Mouse (Mus musculus): Measurements from ENCODE around the gene Fundc1. TPM values are rescaled to one million over a fixed set of nuclear protein-coding genes. Genes with fewer than 3 reads are reported as not detected.
A peak's percentile ranks its signal among the peaks of the same experiment; 100 is the strongest.
"Not testable (repeated sequence)": the region's sequence is repeated elsewhere in the genome, so short reads cannot be mapped to it uniquely, and the experiment has no call there.

Gene Fundc1
- 40.1 and 41.2 TPM in 2 replicates for polyA plus RNA-seq (2016; fragmentation: Nextera tagmentation; extraction: Ambion mirVana)

GRCm38 (mm10) chrX:17571621-17572459 lies at the start of gene Fundc1:
Fundc1 (minus strand) TSS chrX:17572325.
- H3K27me3 ChIP-seq (ENCODE audit: low read depth, poor library complexity, severe bottlenecking), result no peaks in the 10 kb centered on the region
- no peaks in the 10 kb centered on the region for H3K9me3 ChIP-seq (replicated peaks)
- H3K4me1 ChIP-seq, result peaks cover 6% of the 10 kb centered on the region; the same call in 1 of the 2 replicates
- no peaks in the 10 kb centered on the region for H3K36me3 ChIP-seq
- peak within 1 kb of the TSS; percentile 90 for H3K27ac ChIP-seq (replicated peaks)
- H3K4me3 ChIP-seq, result peak within 1 kb of the TSS; percentile 54
- 13% methylated on average over 29 of the region's 30 CpGs for WGBS
- DNase-seq (ENCODE audit: low spot score), result peak; percentile 90

GRCm38 (mm10) chrX:17611253-17611652 lies 39.1 kb upstream of the Fundc1 start:
- no peak overlapping the region for H3K4me3 ChIP-seq
- no peak overlapping the region for H3K27ac ChIP-seq (replicated peaks)
- no peaks in the 10 kb centered on the region; the same call in 1 of the 2 replicates for H3K9me3 ChIP-seq (replicated peaks)
- WGBS, result 77% methylated on average over 1 of the region's 1 CpGs
- H3K36me3 ChIP-seq, result no peaks in the 10 kb centered on the region
- H3K4me1 ChIP-seq, result no peaks in the 10 kb centered on the region
- DNase-seq (ENCODE audit: low spot score), result no peak
- H3K27me3 ChIP-seq (ENCODE audit: low read depth, poor library complexity, severe bottlenecking), result no peaks in the 10 kb centered on the region

- no peak overlapping the region for H3K4me3 ChIP-seq
- H3K36me3 ChIP-seq, result no peaks in the 10 kb centered on the region
- 89% methylated on average over 1 of the region's 1 CpGs for WGBS
- no peak overlapping the region for H3K27ac ChIP-seq (replicated peaks)
- DNase-seq (ENCODE audit: low spot score), result no peak
- no peaks in the 10 kb centered on the region; the same call in 1 of the 2 replicates for H3K9me3 ChIP-seq (replicated peaks)
- no peaks in the 10 kb centered on the region for H3K4me1 ChIP-seq
- no peaks in the 10 kb centered on the region for H3K27me3 ChIP-seq (ENCODE audit: low read depth, poor library complexity, severe bottlenecking)
Measured at GRCm38 (mm10) chrX:17608763-17609162, 36.6 kb upstream of the Fundc1 start.

GRCm38 (mm10) chrX:17607668-17608067 lies 35.5 kb upstream of the Fundc1 start:
- Histone ChIP-seq H3K36me3 (no peaks in the 10 kb centered on the region), H3K27ac (replicated peaks) (no peak overlapping the region), H3K27me3 (ENCODE audit: low read depth, poor library complexity, severe bottlenecking) (no peaks in the 10 kb centered on the region), H3K9me3 (replicated peaks) (no peaks in the 10 kb centered on the region), H3K4me3 (no peak overlapping the region), H3K4me1 (no peaks in the 10 kb centered on the region)
- WGBS, result 83% methylated on average over 3 of the region's 3 CpGs
- DNase-seq (ENCODE audit: low spot score), result no peak

DNA sequence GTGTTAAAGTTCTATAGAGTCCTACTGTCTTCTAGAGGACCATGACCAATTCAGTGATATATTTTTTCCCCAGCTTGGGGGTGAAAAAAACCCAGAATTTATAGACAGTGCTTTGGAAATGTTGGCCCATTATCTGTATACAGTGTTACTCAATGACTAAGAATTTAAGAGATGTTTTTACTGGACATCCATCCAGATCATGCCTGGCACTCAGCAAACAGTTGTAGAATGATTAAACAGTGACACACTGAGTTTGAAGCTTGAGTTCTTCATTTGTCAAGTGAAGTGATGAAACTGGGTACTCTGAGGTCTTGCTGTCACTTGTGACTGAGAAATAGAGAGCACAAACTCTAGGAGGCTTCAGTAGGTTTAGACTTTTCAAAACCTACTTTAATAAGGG lies 21.2 kb upstream of the Fundc1 start:
- Histone ChIP-seq H3K9me3 (replicated peaks) (no peaks in the 10 kb centered on the region), H3K27ac (replicated peaks) (no peak overlapping the region), H3K36me3 (no peaks in the 10 kb centered on the region), H3K4me1 (no peaks in the 10 kb centered on the region), H3K27me3 (ENCODE audit: low read depth, poor library complexity, severe bottlenecking) (no peaks in the 10 kb centered on the region), H3K4me3 (no peak overlapping the region)
- no peak for DNase-seq (ENCODE audit: low spot score)

- H3K4me1 ChIP-seq, result no peaks in the 10 kb centered on the region
- no peaks in the 10 kb centered on the region for H3K9me3 ChIP-seq (replicated peaks)
- no peak for DNase-seq (ENCODE audit: low spot score)
- H3K36me3 ChIP-seq, result no peaks in the 10 kb centered on the region
- H3K27ac ChIP-seq (replicated peaks), result no peak overlapping the region
- no peak overlapping the region for H3K4me3 ChIP-seq
- WGBS, result 44% methylated on average over 1 of the region's 1 CpGs
- H3K27me3 ChIP-seq (ENCODE audit: low read depth, poor library complexity, severe bottlenecking), result no peaks in the 10 kb centered on the region
Measured at GRCm38 (mm10) chrX:17590745-17591144, 18.6 kb upstream of the Fundc1 start.

GRCm38 (mm10) chrX:17571271-17571620 lies 879 bp downstream of the Fundc1 start:
- Histone ChIP-seq H3K4me3 (peak overlapping the region; percentile 54), H3K36me3 (no peaks in the 10 kb centered on the region), H3K9me3 (replicated peaks) (no peaks in the 10 kb centered on the region), H3K4me1 (peaks cover 6% of the 10 kb centered on the region; the same call in 1 of the 2 replicates), H3K27ac (replicated peaks) (peak overlapping the region; percentile 90), H3K27me3 (ENCODE audit: low read depth, poor library complexity, severe bottlenecking) (no peaks in the 10 kb centered on the region)
- DNase-seq (ENCODE audit: low spot score), result no peak
- 23% methylated on average over 10 of the region's 10 CpGs for whole genome bisulfite sequencing

DNA sequence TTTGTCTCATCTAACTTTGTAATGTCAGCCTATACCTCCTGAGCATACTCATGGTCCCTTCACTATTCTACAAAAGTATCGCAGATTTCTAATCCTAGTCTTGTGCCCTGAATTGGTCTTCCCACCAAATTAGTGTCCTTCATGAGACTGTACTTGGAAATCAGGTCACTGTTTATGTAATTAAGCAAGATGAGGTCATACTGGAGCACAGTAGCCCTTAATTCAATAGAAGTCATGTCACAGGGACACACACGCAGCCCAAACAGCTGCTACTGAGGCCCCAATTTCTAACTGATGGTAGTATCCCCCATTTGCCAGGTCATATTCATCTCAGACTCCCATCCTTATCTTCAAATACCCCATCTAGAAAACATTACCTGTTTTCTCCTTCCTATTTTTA lies 3.5 kb downstream of the Fundc1 start:
- DNase-seq (ENCODE audit: low spot score), result no peak
- H3K4me3 ChIP-seq, result no peak overlapping the region
- H3K4me1 ChIP-seq, result peaks cover 22% of the 10 kb centered on the region
- no peaks in the 10 kb centered on the region for H3K27me3 ChIP-seq (ENCODE audit: low read depth, poor library complexity, severe bottlenecking)
- H3K27ac ChIP-seq (replicated peaks), result no peak overlapping the region
- 82% methylated on average over 2 of the region's 2 CpGs for WGBS
- no peaks in the 10 kb centered on the region for H3K9me3 ChIP-seq (replicated peaks)
- H3K36me3 ChIP-seq, result no peaks in the 10 kb centered on the region

DNA sequence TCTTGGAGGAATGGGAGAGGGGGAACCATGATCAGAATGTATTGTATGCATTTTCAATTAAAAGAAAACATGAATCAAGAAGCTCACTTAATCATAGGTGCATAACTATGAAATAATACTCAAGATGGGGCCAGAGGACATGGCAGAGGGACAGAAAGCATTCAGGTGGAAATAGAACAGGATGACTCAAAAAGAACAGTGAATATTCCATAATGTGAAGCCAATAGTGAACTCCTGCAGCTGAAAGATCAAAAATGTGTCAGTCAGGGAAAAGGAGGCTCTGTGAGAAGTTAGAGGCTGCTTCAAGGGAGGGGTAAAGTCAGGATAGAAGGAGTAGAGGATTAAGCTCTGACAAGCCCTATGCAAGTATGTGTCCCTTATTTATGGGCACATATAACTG lies 6.4 kb downstream of the Fundc1 start:
- H3K9me3 ChIP-seq (replicated peaks), result no peaks in the 10 kb centered on the region
- no peak overlapping the region for H3K4me3 ChIP-seq
- H3K27ac ChIP-seq (replicated peaks), result peak overlapping the region; percentile 64
- no peaks in the 10 kb centered on the region for H3K27me3 ChIP-seq (ENCODE audit: low read depth, poor library complexity, severe bottlenecking)
- DNase-seq (ENCODE audit: low spot score), result no peak
- H3K36me3 ChIP-seq, result no peaks in the 10 kb centered on the region
- peaks cover 22% of the 10 kb centered on the region for H3K4me1 ChIP-seq

GRCm38 (mm10) chrX:17564732-17565131 lies 7.4 kb downstream of the Fundc1 start:
- Histone ChIP-seq H3K4me1 (peaks cover 19% of the 10 kb centered on the region), H3K4me3 (no peak overlapping the region), H3K36me3 (no peaks in the 10 kb centered on the region), H3K9me3 (replicated peaks) (no peaks in the 10 kb centered on the region), H3K27me3 (ENCODE audit: low read depth, poor library complexity, severe bottlenecking) (no peaks in the 10 kb centered on the region), H3K27ac (replicated peaks) (peak overlapping the region; percentile 64; the same call in 1 of the 2 replicates)
- DNase-seq (ENCODE audit: low spot score), result no peak

- Histone ChIP-seq H3K9me3 (replicated peaks) (no peaks in the 10 kb centered on the region), H3K36me3 (no peaks in the 10 kb centered on the region), H3K4me3 (no peak overlapping the region), H3K4me1 (peaks cover 10% of the 10 kb centered on the region), H3K27ac (replicated peaks) (peak overlapping the region; percentile 52; the same call in 1 of the 2 replicates), H3K27me3 (ENCODE audit: low read depth, poor library complexity, severe bottlenecking) (no peaks in the 10 kb centered on the region)
- DNase-seq (ENCODE audit: low spot score), result no peak
- 41% methylated on average over 4 of the region's 4 CpGs for WGBS
Measured at GRCm38 (mm10) chrX:17558746-17559145, 13.4 kb downstream of the Fundc1 start.

- peaks cover 6% of the 10 kb centered on the region; the same call in 1 of the 2 replicates for H3K4me1 ChIP-seq
- WGBS, result 81% methylated on average over 4 of the region's 4 CpGs
- no peaks in the 10 kb centered on the region for H3K36me3 ChIP-seq
- H3K27me3 ChIP-seq (ENCODE audit: low read depth, poor library complexity, severe bottlenecking), result no peaks in the 10 kb centered on the region
- H3K4me3 ChIP-seq, result no peak overlapping the region
- H3K9me3 ChIP-seq (replicated peaks), result no peaks in the 10 kb centered on the region
- no peak overlapping the region for H3K27ac ChIP-seq (replicated peaks)
- DNase-seq (ENCODE audit: low spot score), result no peak
Measured at GRCm38 (mm10) chrX:17554488-17554887, 17.6 kb downstream of the Fundc1 start.

- peaks cover 15% of the 10 kb centered on the region for H3K4me1 ChIP-seq
- not testable (repeated sequence) for H3K36me3 ChIP-seq; H3K4me3 ChIP-seq; DNase-seq (ENCODE audit: low spot score); H3K27ac ChIP-seq (replicated peaks); H3K27me3 ChIP-seq (ENCODE audit: low read depth, poor library complexity, severe bottlenecking); H3K9me3 ChIP-seq (replicated peaks)
Measured at GRCm38 (mm10) chrX:17551586-17551985, 20.5 kb downstream of the Fundc1 start.

Data from midbrain, embryonic 10.5 days (tissue).